Mouse (Mus musculus): Measurements from ENCODE around the gene Slc22a6.

DNA sequence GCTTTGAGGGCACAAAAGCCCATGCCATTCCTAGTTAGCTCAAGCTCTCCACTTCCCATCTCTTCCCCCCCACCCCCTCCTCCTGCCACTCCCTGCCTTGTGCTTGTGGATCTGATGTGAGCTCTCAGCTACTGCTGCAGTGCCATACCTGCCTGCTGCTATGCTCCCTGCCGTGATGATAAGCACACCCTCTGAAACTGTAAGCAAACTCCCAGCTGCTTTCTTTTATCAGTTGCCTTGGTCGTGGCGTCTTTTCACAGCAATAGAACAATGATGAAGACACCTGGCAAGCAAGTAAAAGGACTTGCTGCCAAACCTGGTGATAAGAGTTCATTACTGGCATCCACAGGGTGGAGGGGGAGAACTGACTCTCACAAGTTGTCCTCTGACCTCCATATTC is 45.4 kb upstream of the Slc22a6 start:
- TF ChIP-seq CTCF (IDR thresholded peaks at IDR 0.05; ENCODE audit: low read depth) (no peak), EP300 (IDR thresholded peaks at IDR 0.05; ENCODE audit: low read depth) (no peak; the same call in 1 of the 2 replicates)

Measured in liver, embryonic 14.5 days (tissue).